Mouse (Mus musculus) stomach, embryonic 16.5 days (tissue): Measurements from ENCODE around the gene Thnsl2. TPM values are rescaled to one million over a fixed set of nuclear protein-coding genes. Genes with fewer than 3 reads are reported as not detected.

Experiments
- ATAC-seq: fragments of 200-750 bp; cut with Nextera tagmentation; 2 replicates; pipeline ENCODE4 v1.8.0; 2017; ENCODE audit warnings: moderate number of reproducible peaks, moderate TSS enrichment; ENCODE audit not compliant: insufficient read depth, low FRiP score
- H3K27ac ChIP-seq: fragments of 300-500 bp; sonication (generic); 2 replicates; pipeline ENCODE4 v1.5.1; 2014; ENCODE audit warnings: low read length
- H3K27me3 ChIP-seq: fragments of 300-500 bp; sonication (generic); 2 replicates; pipeline ENCODE4 v1.6.1; 2014; ENCODE audit warnings: low read length, control low read depth, mixed read lengths; ENCODE audit not compliant: control insufficient read depth, insufficient read depth
- H3K36me3 ChIP-seq: fragments of 300-500 bp; sonication (generic); 2 replicates; pipeline ENCODE4 v1.6.1; 2014; ENCODE audit warnings: low read length; ENCODE audit not compliant: control insufficient read depth, insufficient read depth
- H3K4me1 ChIP-seq: fragments of 300-500 bp; sonication (generic); 2 replicates; pipeline ENCODE4 v1.6.1; 2014; ENCODE audit warnings: low read length, control low read depth, mixed read lengths; ENCODE audit not compliant: control insufficient read depth, insufficient read depth
- H3K4me2 ChIP-seq: fragments of 300-500 bp; sonication (generic); 2 replicates; pipeline ENCODE4 v1.6.1; 2014; ENCODE audit warnings: low read depth, low read length, mixed read lengths
- H3K4me3 ChIP-seq: fragments of 300-500 bp; sonication (generic); replicated peaks from 2 replicates; pipeline ENCODE4 v1.5.1; 2014; ENCODE audit warnings: mild to moderate bottlenecking, low read length
- H3K9ac ChIP-seq: fragments of 300-500 bp; sonication (generic); 2 replicates; pipeline ENCODE4 v1.6.1; 2014; ENCODE audit warnings: low read length
- H3K9me3 ChIP-seq: fragments of 300-500 bp; sonication (generic); replicated peaks from 2 replicates; pipeline ENCODE4 v1.6.1; 2016; ENCODE audit warnings: low read length, control low read depth; ENCODE audit not compliant: control insufficient read depth
- WGBS: fragments of 180-500 bp; shearing (Covaris S2); extraction: QIAGEN DNeasy Blood & Tissue Kit; methylation state at CpG from one replicate; pipeline ENCODE4 v1.1.7; 2014; 5-methylcytosine and 5-hydroxymethylcytosine counted together
- polyA plus RNA-seq: library from polyadenylated mRNA; unstranded; fragments of >200 nt; fragmentation: Nextera tagmentation; extraction: Ambion mirVana; gene quantifications from 2 replicates; pipeline ENCODE4 v1.2.1, GENCODE M21; 2015

Thnsl2 gene
- polyA plus RNA-seq, 1 experiment from 2014 or later, result 12.7 TPM

GRCm38 (mm10) chr6:71164394-71164793, 20.2 kb upstream of the Thnsl2 start:
- no peak overlapping the region for H3K4me3 ChIP-seq
- H3K27ac ChIP-seq, result no peak overlapping the region
- no peaks in the 10 kb centered on the region for H3K9me3 ChIP-seq
- H3K36me3 ChIP-seq, result no peaks in the 10 kb centered on the region
- H3K4me1 ChIP-seq, result no peaks in the 10 kb centered on the region
- ATAC-seq, result peak; percentile 47; the same call in 1 of the 2 replicates
- H3K4me2 ChIP-seq, result no peak overlapping the region
- no peak overlapping the region for H3K9ac ChIP-seq
- WGBS, result 30% methylated on average over 6 of the region's 6 CpGs
- no peaks in the 10 kb centered on the region for H3K27me3 ChIP-seq

- ATAC-seq, result no peak
Measured at GRCm38 (mm10) chr6:71162269-71162668, 18.0 kb upstream of the Thnsl2 start.

GRCm38 (mm10) chr6:71161290-71161689, 17.1 kb upstream of the Thnsl2 start:
- Histone ChIP-seq H3K27me3 (no peaks in the 10 kb centered on the region), H3K27ac (no peak overlapping the region), H3K9me3 (no peaks in the 10 kb centered on the region), H3K4me2 (no peak overlapping the region), H3K4me1 (no peaks in the 10 kb centered on the region), H3K4me3 (no peak overlapping the region), H3K9ac (no peak overlapping the region), H3K36me3 (no peaks in the 10 kb centered on the region)
- WGBS, result 64% methylated on average over 7 of the region's 7 CpGs
- no peak for ATAC-seq

More at GRCm38 (mm10) chr6:71162269-71162668, 18.0 kb upstream of the Thnsl2 start:
- Histone ChIP-seq H3K36me3 (no peaks in the 10 kb centered on the region), H3K9ac (no peak overlapping the region), H3K27ac (no peak overlapping the region), H3K27me3 (no peaks in the 10 kb centered on the region), H3K4me3 (no peak overlapping the region), H3K4me2 (no peak overlapping the region), H3K4me1 (no peaks in the 10 kb centered on the region), H3K9me3 (no peaks in the 10 kb centered on the region)
- WGBS, result 68% methylated on average over 4 of the region's 4 CpGs

- Histone ChIP-seq H3K4me2 (no peak overlapping the region), H3K9me3 (no peaks in the 10 kb centered on the region), H3K36me3 (no peaks in the 10 kb centered on the region), H3K27me3 (no peaks in the 10 kb centered on the region), H3K27ac (peak overlapping the region; percentile 37; the same call in 1 of the 2 replicates), H3K4me3 (no peak overlapping the region), H3K4me1 (no peaks in the 10 kb centered on the region), H3K9ac (no peak overlapping the region)
- ATAC-seq, result no peak
- 74% methylated on average over 5 of the region's 5 CpGs for WGBS
Measured at GRCm38 (mm10) chr6:71156674-71157326, 12.6 kb upstream of the Thnsl2 start.

GRCm38 (mm10) chr6:71154861-71155260, 10.6 kb upstream of the Thnsl2 start:
- 80% methylated on average over 6 of the region's 6 CpGs for WGBS
- Histone ChIP-seq H3K4me2 (no peak overlapping the region), H3K4me3 (no peak overlapping the region), H3K9me3 (no peaks in the 10 kb centered on the region), H3K27me3 (no peaks in the 10 kb centered on the region), H3K36me3 (no peaks in the 10 kb centered on the region), H3K4me1 (no peaks in the 10 kb centered on the region), H3K27ac (no peak overlapping the region), H3K9ac (no peak overlapping the region)
- no peak for ATAC-seq

GRCm38 (mm10) chr6:71153486-71153885, 9.2 kb upstream of the Thnsl2 start:
- Histone ChIP-seq H3K36me3 (no peaks in the 10 kb centered on the region), H3K9ac (no peak overlapping the region), H3K9me3 (no peaks in the 10 kb centered on the region), H3K4me2 (no peak overlapping the region), H3K27me3 (no peaks in the 10 kb centered on the region), H3K4me1 (no peaks in the 10 kb centered on the region), H3K4me3 (no peak overlapping the region), H3K27ac (no peak overlapping the region)
- no peak for ATAC-seq
- WGBS, result 93% methylated on average over 4 of the region's 4 CpGs

GRCm38 (mm10) chr6:71151098-71151497, 6.9 kb upstream of the Thnsl2 start:
- Histone ChIP-seq H3K9me3 (no peaks in the 10 kb centered on the region), H3K4me1 (no peaks in the 10 kb centered on the region), H3K27me3 (no peaks in the 10 kb centered on the region), H3K27ac (no peak overlapping the region), H3K36me3 (no peaks in the 10 kb centered on the region), H3K4me2 (no peak overlapping the region), H3K4me3 (no peak overlapping the region), H3K9ac (no peak overlapping the region)
- 53% methylated on average over 10 of the region's 10 CpGs for WGBS
- ATAC-seq, result no peak

GRCm38 (mm10) chr6:71149534-71149933, 5.3 kb upstream of the Thnsl2 start:
- 11% methylated on average over 5 of the region's 5 CpGs for WGBS
- no peak overlapping the region for H3K9ac ChIP-seq
- no peak overlapping the region for H3K27ac ChIP-seq

GRCm38 (mm10) chr6:71148336-71148735, 4.1 kb upstream of the Thnsl2 start:
- ATAC-seq, result no peak
- 71% methylated on average over 6 of the region's 6 CpGs for whole genome bisulfite sequencing

More at GRCm38 (mm10) chr6:71149534-71149933, 5.3 kb upstream of the Thnsl2 start:
- ATAC-seq, result peak; percentile 51
- H3K36me3 ChIP-seq, result no peaks in the 10 kb centered on the region
- no peak overlapping the region for H3K4me2 ChIP-seq
- H3K27me3 ChIP-seq, result no peaks in the 10 kb centered on the region
- H3K9me3 ChIP-seq, result no peaks in the 10 kb centered on the region
- no peak overlapping the region for H3K4me3 ChIP-seq
- no peaks in the 10 kb centered on the region for H3K4me1 ChIP-seq

More at GRCm38 (mm10) chr6:71148336-71148735, 4.1 kb upstream of the Thnsl2 start:
- Histone ChIP-seq H3K27me3 (no peaks in the 10 kb centered on the region), H3K9me3 (no peaks in the 10 kb centered on the region), H3K4me1 (0 out of 2 replicates have a peak, but pooled peaks cover under 1% of the 10 kb centered on the region), H3K4me3 (no peak overlapping the region), H3K27ac (no peak overlapping the region), H3K9ac (no peak overlapping the region), H3K4me2 (no peak overlapping the region), H3K36me3 (no peaks in the 10 kb centered on the region)
